16 mouse cellular contexts compared by ENCODE assay signal in genomic region chr14:43278146-43278545, GRCm38 (mm10). TPM values are rescaled to one million over a fixed set of nuclear protein-coding genes. Genes with fewer than 3 reads are reported as not detected.
"Had no signal": no experiment of that assay in that cellular context is flagged by ENCODE, and none has a peak within 500 bp of the region (broad histone marks: within the 10 kb centered on the region; RNA-seq: fewer than 3 reads in every experiment).

No protein-coding gene starts in this region.

RNA-seq across cellular contexts. Expression of gene Gm9732, which starts 3.3 kb away (rescaled TPM):
- polyA plus RNA-seq: liver, embryonic 15.5 days; liver, postnatal 0 days; lung, adult 2 months; lung, embryonic 15.5 days; lung, postnatal 0 days; macrophage; midbrain, embryonic 11.5 days; midbrain, embryonic 13.5 days; midbrain, embryonic 15.5 days; midbrain, postnatal 0 days; neural tube, embryonic 12.5 days; spleen, adult 2 months; stomach, embryonic 15.5 days; stomach, postnatal 0 days; thymus, adult 2 months had no signal

RNA-seq across cellular contexts. Expression of gene Gm8127, which starts 15.5 kb away (rescaled TPM):
- polyA plus RNA-seq: liver, embryonic 15.5 days; liver, postnatal 0 days; lung, adult 2 months; lung, embryonic 15.5 days; lung, postnatal 0 days; macrophage; midbrain, embryonic 11.5 days; midbrain, embryonic 13.5 days; midbrain, embryonic 15.5 days; midbrain, postnatal 0 days; neural tube, embryonic 12.5 days; neural tube, embryonic 14.5 days; spleen, adult 2 months; stomach, embryonic 15.5 days; stomach, postnatal 0 days; thymus, adult 2 months had no signal

RNA-seq across cellular contexts. Expression of gene Gm8126, which starts 19.7 kb away (rescaled TPM):
- polyA plus RNA-seq: liver, embryonic 15.5 days; liver, postnatal 0 days; lung, adult 2 months; lung, embryonic 15.5 days; lung, postnatal 0 days; macrophage; midbrain, embryonic 11.5 days; midbrain, embryonic 13.5 days; midbrain, embryonic 15.5 days; midbrain, postnatal 0 days; neural tube, embryonic 12.5 days; neural tube, embryonic 14.5 days; spleen, adult 2 months; stomach, embryonic 15.5 days; stomach, postnatal 0 days had no signal

RNA-seq across cellular contexts. Expression of gene Gm8122, which starts 43.0 kb away (rescaled TPM):
- polyA plus RNA-seq: liver, embryonic 15.5 days; liver, postnatal 0 days; lung, adult 2 months; lung, embryonic 15.5 days; lung, postnatal 0 days; macrophage; midbrain, embryonic 11.5 days; midbrain, embryonic 13.5 days; midbrain, embryonic 15.5 days; midbrain, postnatal 0 days; neural tube, embryonic 12.5 days; neural tube, embryonic 14.5 days; spleen, adult 2 months; stomach, embryonic 15.5 days; stomach, postnatal 0 days; thymus, adult 2 months had no signal
